Mouse (Mus musculus): ENCODE data around the gene Car8.

- TF ChIP-seq CTCF (IDR thresholded peaks at IDR 0.05; ENCODE audit: low read depth, low read length) (no peak), POLR2A (IDR thresholded peaks at IDR 0.05; ENCODE audit: borderline replicate concordance, low read depth, low read length) (no peak)
Measured at GRCm38 (mm10) chr4:8098084-8098483, 140.8 kb downstream of the Car8 start.
